Mouse (Mus musculus) embryonic facial prominence, embryonic 11.5 days (tissue): ENCODE measurements around the gene Zfp287. TPM values are rescaled to one million over a fixed set of nuclear protein-coding genes. Genes with fewer than 3 reads are reported as not detected.
"Not testable (repeated sequence)": the region's sequence is repeated elsewhere in the genome, so short reads cannot be mapped to it uniquely, and the experiment has no call there.

Source experiments
- ATAC-seq: fragments of 200-750 bp; cut with Nextera tagmentation; replicated peaks from 2 replicates; pipeline ENCODE4 v1.8.0; 2017; ENCODE audit warnings: low read depth; ENCODE audit not compliant: insufficient number of reproducible peaks, low FRiP score, low TSS enrichment
- DNase-seq: peaks from one replicate; pipeline ENCODE4 v3.0.0-alpha.2; 2015; ENCODE audit warnings: low spot score
- H3K27ac ChIP-seq: fragments of 300-500 bp; sonication (generic); replicated peaks from 2 replicates; pipeline ENCODE4 v1.5.1; 2014; ENCODE audit warnings: mild to moderate bottlenecking, low read depth, low read length, control low read depth
- H3K27me3 ChIP-seq: fragments of 300-500 bp; sonication (generic); 2 replicates; pipeline ENCODE4 v1.6.1; 2014; ENCODE audit warnings: mild to moderate bottlenecking, low read length, moderate library complexity, mixed read lengths; ENCODE audit not compliant: control insufficient read depth, insufficient read depth
- H3K36me3 ChIP-seq: fragments of 300-500 bp; sonication (generic); replicated peaks from 2 replicates; pipeline ENCODE4 v1.6.1; 2014; ENCODE audit warnings: low read depth, mild to moderate bottlenecking, low read length, moderate library complexity, mixed read lengths; ENCODE audit not compliant: control insufficient read depth, insufficient read depth
- H3K4me1 ChIP-seq: fragments of 300-500 bp; sonication (generic); 2 replicates; pipeline ENCODE4 v1.6.1; 2014; ENCODE audit warnings: low read length, mixed read lengths; ENCODE audit not compliant: control insufficient read depth, insufficient read depth
- H3K4me2 ChIP-seq: fragments of 300-500 bp; sonication (generic); 2 replicates; pipeline ENCODE4 v1.6.1; 2014; ENCODE audit warnings: low read depth, mild to moderate bottlenecking, control low read depth, low read length, moderate library complexity
- H3K4me3 ChIP-seq: fragments of 300-500 bp; sonication (generic); 2 replicates; pipeline ENCODE4 v1.5.1; 2014; ENCODE audit warnings: low read depth, low read length, control low read depth
- H3K9ac ChIP-seq: fragments of 300-500 bp; sonication (generic); replicated peaks from 2 replicates; pipeline ENCODE4 v1.6.1; 2014; ENCODE audit warnings: mild to moderate bottlenecking, control low read depth, low read length
- H3K9me3 ChIP-seq: fragments of 300-500 bp; sonication (generic); replicated peaks from 2 replicates; pipeline ENCODE4 v1.6.1; 2016; ENCODE audit warnings: mild to moderate bottlenecking, low read length, inconsistent platforms, mixed read lengths; ENCODE audit not compliant: control insufficient read depth
- WGBS: fragments of 180-500 bp; shearing (Covaris S2); extraction: QIAGEN DNeasy Blood & Tissue Kit; methylation state at CpG from one replicate; pipeline ENCODE4 v1.1.7; 2014; 5-methylcytosine and 5-hydroxymethylcytosine counted together
- polyA plus RNA-seq: library from polyadenylated mRNA; unstranded; fragments of >200 nt; fragmentation: Nextera tagmentation; extraction: Ambion mirVana; gene quantifications from 2 replicates; pipeline ENCODE4 v1.2.1, GENCODE M21; 2014

Zfp287 gene
- polyA plus RNA-seq, 1 experiment from 2014 or later: 11.9 TPM

- no peak within 1 kb of the TSS for H3K4me2 ChIP-seq
- H3K9me3 ChIP-seq: no peaks in the 10 kb centered on the region
- no peaks in the 10 kb centered on the region for H3K36me3 ChIP-seq
- H3K4me3 ChIP-seq: no peak within 1 kb of the TSS
- H3K27ac ChIP-seq: no peak within 1 kb of the TSS
- no peak within 1 kb of the TSS for H3K9ac ChIP-seq
- H3K4me1 ChIP-seq: no peaks in the 10 kb centered on the region
- H3K27me3 ChIP-seq: no peaks in the 10 kb centered on the region
- DNase-seq (no peak), ATAC-seq (no peak)
- 88% methylated on average over 8 of the region's 8 CpGs for WGBS
These were observed 21.1 kb upstream of the Zfp287 start, which contains the start of gene Gm10428 for GRCm38 (mm10) chr11:62752780-62753179. TSS of gene Gm10428 (plus strand) at chr11:62753100.

GRCm38 (mm10) chr11:62752191-62752590, 20.5 kb upstream of the Zfp287 start:
- no peaks in the 10 kb centered on the region for H3K27me3 ChIP-seq
- H3K36me3 ChIP-seq: no peaks in the 10 kb centered on the region
- H3K9ac ChIP-seq: no peak overlapping the region
- no peak overlapping the region for H3K4me2 ChIP-seq
- no peak for DNase-seq
- ATAC-seq: no peak
- no peak overlapping the region for H3K4me3 ChIP-seq
- 73% methylated on average over 11 of the region's 11 CpGs for WGBS
- no peaks in the 10 kb centered on the region for H3K4me1 ChIP-seq
- no peak overlapping the region for H3K27ac ChIP-seq
- H3K9me3 ChIP-seq: no peaks in the 10 kb centered on the region

- H3K9ac ChIP-seq, H3K27me3 ChIP-seq, H3K4me1 ChIP-seq, H3K36me3 ChIP-seq, H3K4me3 ChIP-seq, ATAC-seq, H3K27ac ChIP-seq, DNase-seq, H3K4me2 ChIP-seq, H3K9me3 ChIP-seq: not testable (repeated sequence)
- WGBS: 90% methylated on average over 13 of the region's 13 CpGs
These were observed 17.7 kb upstream of the Zfp287 start for GRCm38 (mm10) chr11:62749445-62749844.

GRCm38 (mm10) chr11:62748062-62748461, 16.4 kb upstream of the Zfp287 start:
- Histone ChIP-seq H3K27me3 (no peaks in the 10 kb centered on the region), H3K9me3 (no peaks in the 10 kb centered on the region), H3K36me3 (no peaks in the 10 kb centered on the region), H3K9ac (no peak overlapping the region), H3K4me3 (no peak overlapping the region), H3K4me2 (no peak overlapping the region), H3K4me1 (no peaks in the 10 kb centered on the region), H3K27ac (no peak overlapping the region)
- no peak for ATAC-seq
- DNase-seq: no peak
- 73% methylated on average over 4 of the region's 4 CpGs for WGBS

GRCm38 (mm10) chr11:62747227-62747626, 15.5 kb upstream of the Zfp287 start:
- Histone ChIP-seq H3K36me3 (no peaks in the 10 kb centered on the region), H3K4me1 (no peaks in the 10 kb centered on the region), H3K9ac (no peak overlapping the region), H3K27ac (no peak overlapping the region), H3K4me3 (no peak overlapping the region), H3K4me2 (no peak overlapping the region), H3K27me3 (no peaks in the 10 kb centered on the region), H3K9me3 (no peaks in the 10 kb centered on the region)
- ATAC-seq (no peak), DNase-seq (no peak)
- WGBS: 70% methylated on average over 9 of the region's 9 CpGs

- Histone ChIP-seq H3K27ac (no peak overlapping the region), H3K4me3 (peak overlapping the region; percentile 34), H3K4me2 (peak overlapping the region; percentile 59), H3K9ac (no peak overlapping the region), H3K27me3 (no peaks in the 10 kb centered on the region), H3K4me1 (no peaks in the 10 kb centered on the region), H3K36me3 (no peaks in the 10 kb centered on the region), H3K9me3 (no peaks in the 10 kb centered on the region)
- DNase-seq (peak; percentile 81), ATAC-seq (0 out of 2 replicates have a peak, but pooled peaks have one; percentile 55)
- 3% methylated on average over 27 of the region's 27 CpGs for WGBS
These were observed 14.4 kb upstream of the Zfp287 start for GRCm38 (mm10) chr11:62746001-62746533.

GRCm38 (mm10) chr11:62744103-62744502, 12.4 kb upstream of the Zfp287 start:
- no peaks in the 10 kb centered on the region for H3K9me3 ChIP-seq
- ATAC-seq (no peak), DNase-seq (peak; percentile 81)
- no peak overlapping the region for H3K4me3 ChIP-seq
- no peak overlapping the region for H3K4me2 ChIP-seq
- WGBS: 47% methylated on average over 5 of the region's 5 CpGs
- no peak overlapping the region for H3K9ac ChIP-seq
- no peaks in the 10 kb centered on the region for H3K36me3 ChIP-seq
- H3K27me3 ChIP-seq: no peaks in the 10 kb centered on the region
- H3K4me1 ChIP-seq: no peaks in the 10 kb centered on the region
- no peak overlapping the region for H3K27ac ChIP-seq

GRCm38 (mm10) chr11:62742261-62742957, 10.7 kb upstream of the Zfp287 start:
- ATAC-seq (peak; percentile 56; the same call in 1 of the 2 replicates), DNase-seq (peak; percentile 87)
- no peak overlapping the region for H3K9ac ChIP-seq
- H3K27me3 ChIP-seq: no peaks in the 10 kb centered on the region
- H3K4me1 ChIP-seq: no peaks in the 10 kb centered on the region
- H3K4me2 ChIP-seq: no peak overlapping the region
- H3K27ac ChIP-seq: no peak overlapping the region
- no peaks in the 10 kb centered on the region for H3K36me3 ChIP-seq
- no peaks in the 10 kb centered on the region for H3K9me3 ChIP-seq
- H3K4me3 ChIP-seq: no peak overlapping the region
- WGBS: 42% methylated on average over 10 of the region's 10 CpGs
